Mouse (Mus musculus) liver, postnatal 0 days (tissue): ENCODE measurements around the gene AC124502.3. TPM values are rescaled to one million over a fixed set of nuclear protein-coding genes. Genes with fewer than 3 reads are reported as not detected.

Experiments used
- ATAC-seq: fragments of 200-750 bp; cut with Nextera tagmentation; 2 replicates; pipeline ENCODE4 v1.8.0; 2017; ENCODE audit warnings: mild to moderate bottlenecking, moderate library complexity
- DNase-seq: peaks from one replicate; pipeline ENCODE4 v3.0.0-alpha.2; 2016
- H3K27ac ChIP-seq: fragments of 300-500 bp; sonication (generic); 2 replicates; pipeline ENCODE4 v1.5.1; 2014; ENCODE audit warnings: antibody characterized with exemption, moderate library complexity, mild to moderate bottlenecking, low read depth
- H3K27me3 ChIP-seq: fragments of 300-500 bp; sonication (generic); 2 replicates; pipeline ENCODE4 v1.6.1; 2014; ENCODE audit warnings: low read length, control low read depth, mixed read lengths; ENCODE audit not compliant: insufficient read depth
- H3K36me3 ChIP-seq: fragments of 300-500 bp; sonication (generic); replicated peaks from 2 replicates; pipeline ENCODE4 v1.6.1; 2014; ENCODE audit warnings: mild to moderate bottlenecking, control low read depth, low read length, moderate library complexity, mixed read lengths; ENCODE audit not compliant: insufficient read depth
- H3K4me1 ChIP-seq: fragments of 300-500 bp; sonication (generic); 2 replicates; pipeline ENCODE4 v1.6.1; 2014; ENCODE audit warnings: antibody characterized with exemption, mild to moderate bottlenecking, control low read depth; ENCODE audit not compliant: insufficient read depth
- H3K4me2 ChIP-seq: fragments of 300-500 bp; sonication (generic); 2 replicates; pipeline ENCODE4 v1.6.1; 2014; ENCODE audit warnings: low read depth, mild to moderate bottlenecking, low read length, moderate library complexity, mixed read lengths
- H3K4me3 ChIP-seq: fragments of 300-500 bp; sonication (generic); 2 replicates; pipeline ENCODE4 v1.5.1; 2014; ENCODE audit warnings: low read depth, low read length
- H3K9ac ChIP-seq: fragments of 300-500 bp; sonication (generic); replicated peaks from 2 replicates; pipeline ENCODE4 v1.6.1; 2014; ENCODE audit warnings: mild to moderate bottlenecking, moderate library complexity
- H3K9me3 ChIP-seq: fragments of 300-500 bp; sonication (generic); 2 replicates; pipeline ENCODE4 v1.6.1; 2016; ENCODE audit warnings: mild to moderate bottlenecking, control low read depth, low read length, mixed read lengths
- CTCF ChIP-seq: sonication (generic); IDR thresholded peaks from 2 replicates; pipeline ENCODE4 v1.5.1; 2016; ENCODE audit warnings: antibody characterized with exemption, low read depth
- EP300 ChIP-seq: IDR thresholded peaks from 2 replicates; pipeline ENCODE4 v1.6.1; 2016; ENCODE audit warnings: antibody characterized with exemption, low read depth, mild to moderate bottlenecking
- WGBS: fragments of 180-500 bp; shearing (Covaris S2); extraction: QIAGEN DNeasy Blood & Tissue Kit; methylation state at CpG from one replicate; pipeline ENCODE4 v1.1.7; 2014; ENCODE audit not compliant: insufficient replicate concordance; 5-methylcytosine and 5-hydroxymethylcytosine counted together
- polyA plus RNA-seq: library from polyadenylated mRNA; unstranded; fragments of >200 nt; fragmentation: Nextera tagmentation; extraction: Ambion mirVana; gene quantifications from 2 replicates; pipeline ENCODE4 v1.2.1, GENCODE M21; 2015

AC124502.3 gene
- polyA plus RNA-seq, 1 experiment from 2014 or later, result 0.31 TPM

DNA sequence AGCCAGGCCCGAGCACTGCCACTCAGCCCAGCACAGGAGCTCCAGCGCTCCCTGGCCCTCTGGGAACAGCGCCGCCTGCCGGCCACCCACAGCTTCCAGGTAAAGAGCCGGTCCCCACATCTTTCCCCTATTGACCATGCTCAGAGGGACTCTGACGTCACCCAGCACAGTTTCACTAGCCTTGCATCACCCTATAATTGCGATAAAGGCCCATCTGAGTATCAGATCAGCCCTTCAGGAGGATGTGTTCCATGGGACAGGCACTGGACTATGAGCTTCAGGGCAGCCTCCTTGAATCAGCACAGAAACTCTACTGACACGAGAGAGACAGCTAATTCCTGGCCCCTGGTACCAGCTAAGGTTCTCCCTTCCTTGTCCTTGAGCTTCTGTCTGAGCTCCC is 15.2 kb downstream of the AC124502.3 start:
- H3K9me3 ChIP-seq, result no peaks in the 10 kb centered on the region
- no peak overlapping the region for H3K4me3 ChIP-seq
- no peak overlapping the region for H3K27ac ChIP-seq
- 30% methylated on average over 9 of the region's 9 CpGs for WGBS
- DNase-seq, result peak; percentile 84
- H3K9ac ChIP-seq, result no peak overlapping the region
- TF ChIP-seq EP300 (no peak), CTCF (peak; percentile 87)
- no peak overlapping the region for H3K4me2 ChIP-seq
- peaks cover 5% of the 10 kb centered on the region; the same call in 1 of the 2 replicates for H3K36me3 ChIP-seq
- peaks cover 32% of the 10 kb centered on the region for H3K27me3 ChIP-seq
- peak; percentile 77 for ATAC-seq
- peaks cover 3% of the 10 kb centered on the region; the same call in 1 of the 2 replicates for H3K4me1 ChIP-seq

DNA sequence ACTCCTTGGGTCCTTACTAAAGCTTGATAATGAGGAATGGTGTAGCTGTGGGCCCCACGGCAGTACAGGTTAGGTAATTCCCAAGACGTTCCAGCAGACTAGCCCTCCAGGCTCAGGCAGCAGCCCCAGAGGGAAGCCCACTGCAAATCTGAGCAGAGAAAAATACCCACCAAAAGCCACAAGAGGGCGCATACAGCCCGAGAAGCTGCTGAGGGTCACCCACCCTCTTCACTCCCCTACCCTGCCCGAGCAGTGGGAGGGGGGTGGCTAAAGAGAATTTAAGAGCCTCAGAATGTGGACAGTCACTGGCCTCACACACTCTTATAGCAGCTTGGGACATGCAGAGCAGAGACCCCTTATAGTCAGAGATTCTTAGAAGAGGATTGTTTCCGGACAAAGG is 17.6 kb downstream of the AC124502.3 start:
- Histone ChIP-seq H3K27me3 (peaks cover 27% of the 10 kb centered on the region), H3K9me3 (no peaks in the 10 kb centered on the region), H3K27ac (no peak overlapping the region), H3K4me2 (no peak overlapping the region), H3K4me1 (peaks cover 6% of the 10 kb centered on the region; the same call in 1 of the 2 replicates), H3K36me3 (no peaks in the 10 kb centered on the region), H3K9ac (no peak overlapping the region), H3K4me3 (no peak overlapping the region)
- ATAC-seq (no peak), DNase-seq (no peak)
- 18% methylated on average over 6 of the region's 6 CpGs for WGBS
- TF ChIP-seq CTCF (peak; percentile 71), EP300 (no peak)

DNA sequence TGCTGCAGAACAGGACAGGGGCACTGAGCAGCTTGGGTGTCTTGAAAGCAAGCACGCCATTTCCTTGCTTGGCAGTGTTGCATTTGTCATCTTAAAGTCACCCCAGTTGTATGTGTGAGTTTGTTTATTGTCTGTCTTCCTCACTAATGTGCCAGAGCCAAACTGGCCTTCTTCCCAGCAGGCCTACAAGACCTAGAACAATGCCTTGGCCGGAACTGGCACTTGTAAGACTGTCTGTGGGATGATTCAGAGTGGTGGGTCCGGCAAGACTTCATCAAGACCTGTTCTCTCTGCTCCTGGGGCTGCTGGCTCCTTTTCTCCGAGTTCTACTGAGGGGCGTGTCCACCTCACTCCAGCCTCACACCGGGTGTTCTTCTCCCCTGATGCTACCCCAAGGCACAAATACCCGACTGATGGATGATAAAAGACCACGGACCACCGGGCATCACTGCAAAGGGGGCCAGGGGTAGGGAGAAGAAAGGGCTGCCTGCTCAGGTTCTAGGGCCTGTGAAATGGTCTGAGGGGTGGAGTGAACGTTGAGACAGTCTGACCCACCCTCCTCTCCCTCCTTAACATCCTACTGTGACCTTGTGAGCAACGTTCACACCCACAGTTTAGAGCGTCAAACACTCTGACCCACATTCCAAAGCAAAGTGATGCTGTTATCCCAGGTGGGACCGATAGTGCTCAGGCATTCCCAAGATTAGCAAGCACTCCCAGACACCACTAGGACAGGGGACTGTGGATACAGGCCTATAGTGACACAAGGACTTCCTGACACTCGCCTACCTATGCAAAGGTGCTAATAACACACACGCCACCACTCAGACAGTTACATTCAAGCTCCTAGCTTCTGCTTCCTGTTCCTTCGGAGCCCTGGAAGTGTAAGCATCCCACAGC is 19.4 kb downstream of the AC124502.3 start:
- Histone ChIP-seq H3K4me1 (peaks cover 6% of the 10 kb centered on the region; the same call in 1 of the 2 replicates), H3K27me3 (peaks cover 14% of the 10 kb centered on the region), H3K4me2 (no peak overlapping the region), H3K4me3 (no peak overlapping the region), H3K9ac (no peak overlapping the region), H3K36me3 (no peaks in the 10 kb centered on the region), H3K27ac (no peak overlapping the region), H3K9me3 (no peaks in the 10 kb centered on the region)
- TF ChIP-seq EP300 (no peak), CTCF (no peak)
- DNase-seq (no peak), ATAC-seq (no peak)
- WGBS, result 36% methylated on average over 16 of the region's 16 CpGs

DNA sequence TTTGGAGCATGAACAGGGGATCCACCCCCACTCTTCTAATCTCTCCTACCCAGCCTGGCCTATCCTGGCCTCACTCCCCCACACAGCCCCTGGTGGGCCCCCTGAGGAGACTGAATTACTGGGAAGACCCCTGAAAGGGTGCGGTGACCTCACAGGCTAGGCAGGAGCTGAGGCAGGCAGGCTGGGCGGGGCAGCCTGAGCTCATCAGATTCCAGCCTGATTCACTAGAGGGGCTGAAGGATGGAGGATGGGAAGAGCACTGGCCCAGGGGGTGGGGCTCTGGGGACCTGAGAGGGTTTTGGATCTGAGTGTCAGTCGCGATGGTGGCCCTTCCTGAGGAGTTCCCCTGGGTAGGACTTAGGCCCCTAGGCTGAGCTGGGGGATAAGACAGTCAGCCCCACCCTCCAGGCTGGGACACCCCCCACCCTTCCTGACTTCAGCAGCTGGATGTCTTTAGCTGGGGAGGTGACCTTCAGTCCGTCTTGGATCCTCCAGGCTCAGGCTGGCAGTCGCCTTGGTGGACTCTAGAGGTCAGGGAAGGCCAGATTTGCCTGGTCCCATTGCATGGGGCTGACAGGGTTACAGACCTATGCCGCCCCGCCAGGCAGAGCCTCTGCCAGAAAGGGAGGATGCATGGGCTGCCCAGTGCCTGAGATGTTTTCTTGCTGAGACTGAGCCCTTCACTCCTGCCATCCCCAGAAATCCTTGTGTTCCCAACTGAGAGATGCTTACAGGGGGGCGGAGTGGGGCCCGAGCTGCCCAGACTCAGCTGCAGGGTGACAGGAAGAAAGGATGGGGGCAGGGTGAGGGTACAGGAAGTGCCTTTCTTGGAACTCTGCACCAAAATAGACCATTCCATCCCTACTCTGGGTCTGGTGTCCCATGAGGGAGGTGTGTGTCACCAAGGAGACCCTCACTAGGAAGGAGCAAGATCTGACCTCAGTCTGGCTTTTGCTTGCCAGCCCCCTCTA is 20.4 kb downstream of the AC124502.3 start:
- TF ChIP-seq EP300 (no peak), CTCF (no peak)
- DNase-seq, result no peak
- no peak overlapping the region for H3K9ac ChIP-seq
- H3K36me3 ChIP-seq, result no peaks in the 10 kb centered on the region
- ATAC-seq, result no peak
- H3K27ac ChIP-seq, result peak overlapping the region; percentile 34
- H3K4me2 ChIP-seq, result no peak overlapping the region
- 23% methylated on average over 10 of the region's 10 CpGs for WGBS
- peaks cover 6% of the 10 kb centered on the region; the same call in 1 of the 2 replicates for H3K4me1 ChIP-seq
- peaks cover 9% of the 10 kb centered on the region for H3K27me3 ChIP-seq
- H3K4me3 ChIP-seq, result no peak overlapping the region
- no peaks in the 10 kb centered on the region for H3K9me3 ChIP-seq

DNA sequence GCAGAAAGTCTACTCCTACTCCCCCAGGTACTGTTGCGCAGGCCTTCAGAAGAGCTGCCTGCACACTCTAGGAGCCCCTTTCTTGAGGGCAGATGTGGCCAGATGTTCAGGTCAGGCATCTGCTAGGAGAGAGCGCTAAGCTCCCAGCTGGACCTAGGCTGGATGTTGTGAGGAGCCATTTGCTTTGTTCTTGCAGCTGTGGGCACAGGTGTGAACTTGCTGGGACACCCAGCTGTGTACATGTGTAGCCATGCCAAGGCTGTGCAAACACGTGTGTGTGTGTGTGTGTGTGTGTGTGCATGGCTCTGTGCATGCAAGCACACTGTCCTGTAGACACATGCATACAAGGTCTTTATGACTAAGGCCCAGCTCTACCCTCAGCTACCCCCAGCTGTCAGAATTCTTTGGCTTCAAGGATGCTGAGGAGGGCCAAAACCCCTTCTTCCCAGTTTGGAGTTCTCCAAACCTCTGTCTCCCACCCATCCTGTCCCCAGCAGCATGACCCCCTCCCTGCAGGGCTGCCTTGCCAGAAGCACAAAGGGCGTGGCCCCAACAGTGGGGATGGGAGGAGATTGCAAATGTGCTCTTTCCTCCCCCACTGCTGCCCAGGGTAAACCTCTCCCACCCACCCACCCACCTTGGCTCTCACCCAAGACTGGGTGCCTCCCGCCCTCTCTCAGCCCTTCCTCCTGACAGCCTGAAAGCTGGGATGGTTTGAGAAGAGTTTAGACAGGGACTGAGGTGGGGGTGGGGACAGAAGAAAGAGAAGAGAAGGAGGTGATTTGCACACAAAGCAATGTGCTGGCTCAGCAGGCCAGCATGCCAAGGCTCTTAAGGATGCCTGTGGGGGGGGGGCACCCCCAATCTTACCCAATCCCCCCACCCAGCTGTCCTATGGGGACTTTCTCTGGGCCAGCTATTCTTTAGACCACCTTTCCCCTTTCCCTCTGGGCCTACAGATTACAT is 22.0 kb downstream of the AC124502.3 start:
- ATAC-seq (no peak), DNase-seq (no peak)
- Histone ChIP-seq H3K4me2 (no peak overlapping the region), H3K27me3 (peaks cover 6% of the 10 kb centered on the region), H3K9ac (no peak overlapping the region), H3K27ac (no peak overlapping the region), H3K4me3 (no peak overlapping the region), H3K4me1 (peaks cover 6% of the 10 kb centered on the region; the same call in 1 of the 2 replicates), H3K9me3 (no peaks in the 10 kb centered on the region), H3K36me3 (no peaks in the 10 kb centered on the region)
- TF ChIP-seq CTCF, result no peak
- TF ChIP-seq EP300, result no peak
- WGBS, result 45% methylated on average over 5 of the region's 5 CpGs
